Mouse (Mus musculus): ENCODE measurements around the gene Mycbp.

Mycbp gene

DNA sequence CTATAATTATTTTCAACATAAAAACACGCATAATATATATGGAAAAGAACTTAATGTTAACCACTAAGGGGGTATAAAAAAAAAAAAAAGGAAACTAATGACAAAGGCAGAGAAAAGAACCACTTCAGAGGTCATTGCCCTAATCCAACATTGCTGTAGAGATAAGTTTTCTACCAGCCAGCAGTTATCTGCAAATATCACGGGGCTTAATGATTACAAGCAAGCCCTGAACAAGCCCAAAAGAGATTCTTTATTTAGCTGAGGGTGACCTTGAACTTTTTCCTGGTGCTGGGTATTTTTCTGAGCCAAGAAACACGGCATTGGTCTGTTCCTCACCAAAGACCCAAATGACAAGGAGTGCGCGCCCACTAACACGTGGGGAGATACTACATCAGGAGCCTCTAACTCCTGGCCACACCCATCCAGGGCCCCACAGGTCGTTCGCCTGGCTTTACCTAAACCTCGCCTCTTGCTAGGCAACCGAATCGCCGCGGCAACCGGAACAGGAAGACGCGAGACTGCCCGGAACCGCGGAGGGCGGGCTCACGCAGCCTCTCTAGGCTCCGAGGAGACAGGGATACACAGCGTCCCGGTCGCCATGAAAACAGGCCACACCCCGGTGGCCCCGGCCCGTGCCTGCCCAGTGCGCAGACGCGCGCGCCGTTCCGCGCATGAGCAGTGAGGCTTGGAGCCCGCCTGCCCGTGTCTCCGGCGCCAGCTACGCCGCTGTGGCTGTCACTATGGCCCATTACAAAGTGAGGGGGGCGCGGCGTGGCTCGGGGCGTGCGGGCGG, at the start of gene Mycbp:
Gene Mycbp (plus strand): TSS at position 500 of the 793 bp plus-strand sequence.
- peak; percentile 99 for DNase-seq (ENCODE audit: low spot score)

DNA sequence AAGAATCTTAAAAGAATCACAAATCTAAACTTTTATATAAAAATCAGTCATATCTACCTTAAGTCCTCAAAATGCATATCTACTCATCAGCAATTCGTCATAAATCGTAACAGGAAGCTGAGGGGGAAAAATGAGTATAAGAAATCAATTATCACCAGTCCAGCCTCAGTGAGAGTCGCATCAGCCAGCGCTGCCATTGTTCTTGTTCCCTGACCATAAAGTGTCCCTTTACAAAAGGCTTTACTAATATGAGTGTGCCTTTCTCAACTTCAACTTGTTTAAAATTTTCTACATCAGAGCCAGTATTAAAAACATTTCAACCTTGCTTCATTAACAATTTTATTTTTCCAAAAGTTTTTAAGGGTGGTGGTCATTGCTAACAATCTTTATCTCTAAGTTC, 47.7 kb upstream of the Mycbp start:
- DNase-seq (ENCODE audit: low spot score) = no peak

DNA sequence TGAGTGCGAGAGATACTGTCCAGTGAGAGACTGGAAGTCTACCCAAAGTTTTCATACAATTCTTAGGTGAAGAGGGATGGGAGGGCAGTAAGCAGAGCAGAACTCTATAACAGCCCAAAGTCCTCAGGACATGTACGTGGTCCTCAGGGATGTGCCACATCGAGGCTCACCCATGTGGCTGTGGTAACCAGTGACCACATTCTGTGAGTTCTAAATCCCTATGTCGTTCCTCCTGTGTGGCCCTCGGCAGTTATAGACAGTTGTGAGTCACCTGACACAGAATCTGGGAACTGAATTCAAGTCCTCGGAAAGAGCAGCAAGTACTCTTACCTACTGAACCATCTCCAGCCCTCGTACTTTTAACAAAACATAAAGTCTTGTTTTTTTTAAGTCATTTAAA, 46.5 kb upstream of the Mycbp start:
- no peak for DNase-seq (ENCODE audit: low spot score)

DNA sequence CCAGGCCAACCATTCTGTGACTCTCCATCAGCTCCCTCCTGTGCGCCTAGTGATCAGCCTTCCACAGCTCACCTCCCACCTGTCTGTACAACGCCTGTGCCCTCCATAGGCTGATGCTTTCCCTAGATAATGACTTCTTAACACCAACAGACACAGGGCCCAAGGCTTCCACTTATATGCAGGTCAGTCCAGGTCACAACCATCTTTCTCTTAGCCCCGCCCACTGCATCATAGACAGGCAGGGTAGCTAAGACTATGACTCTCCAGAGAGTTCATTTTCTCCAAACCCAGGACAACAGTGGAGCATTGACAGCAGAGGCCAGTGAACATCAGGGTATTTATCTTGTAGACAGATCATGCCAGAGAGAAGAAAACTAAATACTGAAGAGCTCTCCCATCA, 45.3 kb upstream of the Mycbp start, which contains the start of gene 4933427I04Rik:
Gene 4933427I04Rik (plus strand): TSS at position 301 of the 400 bp plus-strand sequence.
- no peak for DNase-seq (ENCODE audit: low spot score)

DNA sequence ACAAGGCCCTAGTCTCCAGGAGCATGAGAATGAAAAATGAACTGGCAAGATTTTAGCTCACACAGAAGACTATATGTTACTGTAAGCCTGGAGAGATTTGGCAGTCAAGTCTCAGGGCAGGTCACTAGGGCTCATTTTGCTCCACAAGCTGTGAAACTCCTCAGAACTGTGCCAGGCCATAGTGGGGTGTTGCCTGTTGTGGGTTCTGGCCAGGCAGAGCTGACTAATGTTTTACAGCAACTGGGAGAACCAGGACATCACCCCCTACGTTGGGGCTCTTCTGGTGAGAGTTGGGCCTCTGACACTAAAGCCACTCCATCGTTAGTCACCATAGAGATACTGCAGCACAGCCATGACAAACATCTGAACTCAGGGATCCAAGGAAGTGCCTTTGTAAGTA, 44.8 kb upstream of the Mycbp start:
- DNase-seq (ENCODE audit: low spot score) = no peak

DNA sequence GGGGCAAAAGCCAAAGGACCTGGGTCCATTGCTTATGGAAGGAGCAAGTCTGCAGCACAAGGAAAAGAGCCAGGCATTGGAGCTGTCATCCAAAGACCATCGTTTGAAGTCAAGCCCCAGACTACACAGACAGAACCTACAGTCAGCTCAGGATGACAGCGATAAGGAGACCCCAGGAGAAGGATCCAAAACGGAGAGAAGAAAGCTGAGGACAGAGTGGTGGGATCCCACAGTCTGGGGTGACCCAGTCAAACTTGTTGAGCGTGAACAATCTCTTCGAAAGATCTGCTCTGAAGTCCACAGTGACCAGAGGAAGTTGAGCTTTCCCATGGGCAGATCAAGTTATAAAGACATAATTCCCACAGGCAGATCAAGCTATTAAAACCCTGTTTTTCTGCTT, 44.0 kb upstream of the Mycbp start:
- no peak for DNase-seq (ENCODE audit: low spot score)

DNA sequence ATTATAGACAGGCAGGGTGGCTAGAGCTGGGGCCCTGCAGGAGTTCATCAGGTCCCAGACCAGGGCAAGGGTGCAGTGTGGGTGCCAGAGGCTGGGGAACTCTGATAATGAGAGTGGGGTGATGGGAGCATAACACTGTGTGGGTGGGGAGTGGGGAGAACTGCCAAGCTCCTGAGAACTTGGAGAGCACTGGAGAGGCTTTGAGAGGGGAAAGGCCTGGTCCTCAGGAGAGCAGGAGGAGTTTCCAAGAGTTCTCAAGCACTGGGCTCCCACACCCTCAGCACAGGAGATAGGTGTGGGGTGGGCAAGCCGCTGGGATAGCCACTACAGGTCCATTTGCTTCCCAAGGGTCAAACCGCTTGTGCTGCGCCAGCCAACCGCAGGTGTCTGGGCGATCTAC, 10.9 kb upstream of the Mycbp start:
- DNase-seq (ENCODE audit: low spot score) = no peak

DNA sequence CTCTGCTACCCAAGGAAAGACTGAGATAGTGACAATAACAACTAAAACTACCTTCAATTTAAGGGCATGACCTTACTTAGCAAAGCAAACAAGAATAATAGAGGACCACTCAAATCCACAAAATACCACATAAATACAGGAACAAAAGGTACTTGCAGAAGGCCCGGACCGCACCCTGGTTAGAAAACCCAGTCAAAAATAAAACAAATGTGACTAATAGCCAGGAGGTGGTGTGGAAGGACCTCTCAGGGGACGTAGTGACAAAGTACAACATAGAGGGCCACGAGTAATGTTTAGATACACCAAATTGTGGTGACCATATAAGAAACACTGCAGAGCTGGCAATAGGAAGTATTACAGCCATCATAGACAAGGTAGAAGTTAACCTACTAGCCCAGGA, 10.3 kb upstream of the Mycbp start:
- no peak for DNase-seq (ENCODE audit: low spot score)

DNA sequence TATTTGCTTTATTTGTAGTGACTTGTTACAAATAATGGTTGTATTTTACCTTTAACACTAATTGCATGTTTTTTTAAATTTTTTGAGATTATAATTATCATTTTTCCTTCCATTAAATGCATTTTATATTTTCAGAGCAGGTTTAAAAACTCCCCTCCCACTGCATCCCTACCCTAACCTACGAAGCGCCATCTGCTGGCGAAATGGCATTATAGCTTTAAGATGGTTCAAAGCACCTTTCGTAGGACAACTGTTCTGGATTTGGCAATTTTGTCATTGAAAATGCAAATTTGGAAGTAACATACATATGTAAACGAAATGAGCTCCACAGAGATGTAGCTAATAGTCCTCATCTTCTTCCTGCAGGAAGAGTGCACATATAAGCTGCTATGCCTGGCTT, 5.9 kb upstream of the Mycbp start:
- no peak for DNase-seq (ENCODE audit: low spot score)

DNA sequence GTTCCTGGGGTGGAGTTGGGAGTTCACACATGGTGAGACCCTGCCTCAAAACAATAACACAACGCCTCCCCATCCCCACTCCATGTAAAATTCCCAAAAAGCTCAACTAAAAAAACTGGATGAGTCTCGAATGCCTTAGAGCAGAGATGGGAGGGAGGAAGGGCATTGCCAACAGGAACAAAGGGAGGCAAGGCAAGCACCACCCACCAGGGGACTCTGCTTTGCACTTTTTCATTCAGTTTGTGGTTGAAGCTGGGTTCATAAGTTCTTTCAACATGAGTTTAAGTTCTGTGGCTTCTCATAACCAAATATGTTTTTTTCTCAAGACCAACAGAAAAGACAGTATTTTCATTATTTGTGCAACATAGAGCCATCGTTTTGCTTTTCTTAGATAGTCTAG, 1.2 kb upstream of the Mycbp start:
- DNase-seq (ENCODE audit: low spot score) = no peak

DNA sequence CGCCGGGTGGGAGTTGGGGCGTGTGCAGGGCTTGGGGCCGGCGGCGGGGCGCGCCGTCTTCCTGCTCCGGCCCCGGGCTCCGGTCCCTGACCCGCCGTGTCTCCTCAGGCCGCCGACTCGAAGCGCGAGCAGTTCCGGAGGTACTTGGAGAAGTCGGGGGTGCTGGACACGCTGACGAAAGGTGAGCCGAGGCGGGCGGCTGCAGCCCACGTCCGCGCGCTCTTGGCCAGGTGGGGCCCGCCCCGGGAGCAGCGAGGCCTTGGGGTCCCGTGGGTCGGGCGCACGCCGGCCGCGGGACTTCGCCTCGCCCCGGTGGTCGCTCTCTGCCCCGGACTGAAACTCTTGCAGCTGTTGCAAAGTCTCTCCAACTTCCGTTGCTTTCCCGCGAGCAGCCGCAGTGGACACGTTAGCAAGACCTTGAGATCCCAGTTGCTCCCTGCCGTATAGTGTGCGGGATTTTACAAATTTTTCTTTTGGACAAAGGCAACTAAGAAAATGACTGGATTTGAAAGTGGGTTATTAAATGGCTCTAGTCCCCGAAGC, 565 bp downstream of the Mycbp start:
- no peak for DNase-seq (ENCODE audit: low spot score)

DNA sequence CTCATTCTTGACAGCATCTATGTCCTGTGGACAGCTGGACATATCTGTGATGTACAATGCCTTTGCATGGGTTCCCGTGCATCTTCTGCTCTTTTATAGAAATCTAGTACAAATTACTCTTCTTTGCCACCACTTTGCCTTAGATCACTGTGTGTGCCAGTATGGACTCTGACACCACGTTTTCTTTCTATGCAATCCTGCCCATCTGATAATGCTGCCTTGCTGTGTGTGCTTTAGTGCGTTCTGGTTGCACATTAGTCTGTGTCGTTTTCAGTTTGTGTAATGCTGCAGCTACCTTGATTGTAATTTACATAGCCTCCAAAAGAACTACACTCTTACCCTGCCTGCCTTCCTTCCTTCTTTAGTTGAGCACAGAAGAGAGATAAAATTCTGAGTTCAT, 6.9 kb downstream of the Mycbp start:
- DNase-seq (ENCODE audit: low spot score) = no peak

DNA sequence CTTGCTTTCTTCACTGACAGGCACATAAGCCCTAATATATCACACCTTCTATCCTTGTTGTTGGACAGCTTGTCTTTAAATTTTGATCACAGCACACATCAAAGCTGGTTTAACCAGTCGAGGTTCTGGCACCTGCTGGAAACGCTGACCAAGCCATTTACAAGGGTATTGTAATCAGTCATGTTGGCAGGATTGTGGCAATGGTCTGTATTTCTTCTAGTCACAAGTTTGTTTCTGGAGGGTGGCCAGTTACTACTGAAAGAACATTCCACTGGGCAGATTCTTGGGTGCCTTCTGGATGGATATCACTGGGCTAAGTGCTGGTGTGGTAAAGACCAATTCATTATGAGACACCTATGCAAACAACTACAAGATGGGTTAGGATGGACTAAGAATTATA, 7.8 kb downstream of the Mycbp start:
- no peak for DNase-seq (ENCODE audit: low spot score)

DNA sequence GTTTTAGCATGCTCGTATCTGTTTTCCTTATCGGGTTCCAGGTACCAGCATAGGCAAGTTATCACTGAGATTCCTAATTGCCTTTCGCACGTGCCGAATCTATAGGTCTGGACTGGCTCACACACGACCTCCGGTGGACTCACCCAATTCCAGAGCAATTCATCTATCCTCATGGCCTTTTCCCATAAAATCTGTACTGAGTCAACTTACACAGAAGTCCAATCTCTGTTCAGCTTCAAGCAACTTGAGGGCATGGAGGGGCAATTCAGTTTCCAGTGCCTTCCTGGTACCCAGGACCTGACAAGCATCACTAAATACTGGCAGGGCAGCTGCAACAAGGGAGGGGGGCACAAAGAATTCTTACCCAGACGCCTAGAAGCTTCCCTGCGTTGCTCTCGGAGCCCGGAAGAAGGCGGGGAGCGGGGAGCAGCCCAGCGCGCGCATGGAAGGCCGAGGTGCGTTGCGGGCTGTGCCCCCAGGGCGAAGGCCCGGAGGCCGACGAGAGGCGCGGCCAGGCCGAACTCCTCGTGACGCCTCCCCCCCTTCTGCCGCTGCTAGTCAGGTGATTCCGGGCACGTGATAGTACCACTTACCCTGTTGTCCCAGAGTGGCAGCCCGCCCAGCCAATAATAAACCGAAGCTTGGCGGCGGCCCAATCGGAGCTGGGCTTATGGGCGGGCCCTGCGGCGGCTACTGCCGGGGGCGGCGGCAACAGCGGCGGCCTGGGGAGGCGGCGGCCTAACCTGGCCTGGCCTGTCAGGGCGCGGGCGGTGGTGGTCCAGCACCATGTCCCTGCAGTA, 12.3 kb downstream of the Mycbp start, which contains the start of gene Rragc:
Gene Rragc (plus strand): TSS at position 699 of the 800 bp plus-strand sequence.
- DNase-seq (ENCODE audit: low spot score) = peak; percentile 99

DNA sequence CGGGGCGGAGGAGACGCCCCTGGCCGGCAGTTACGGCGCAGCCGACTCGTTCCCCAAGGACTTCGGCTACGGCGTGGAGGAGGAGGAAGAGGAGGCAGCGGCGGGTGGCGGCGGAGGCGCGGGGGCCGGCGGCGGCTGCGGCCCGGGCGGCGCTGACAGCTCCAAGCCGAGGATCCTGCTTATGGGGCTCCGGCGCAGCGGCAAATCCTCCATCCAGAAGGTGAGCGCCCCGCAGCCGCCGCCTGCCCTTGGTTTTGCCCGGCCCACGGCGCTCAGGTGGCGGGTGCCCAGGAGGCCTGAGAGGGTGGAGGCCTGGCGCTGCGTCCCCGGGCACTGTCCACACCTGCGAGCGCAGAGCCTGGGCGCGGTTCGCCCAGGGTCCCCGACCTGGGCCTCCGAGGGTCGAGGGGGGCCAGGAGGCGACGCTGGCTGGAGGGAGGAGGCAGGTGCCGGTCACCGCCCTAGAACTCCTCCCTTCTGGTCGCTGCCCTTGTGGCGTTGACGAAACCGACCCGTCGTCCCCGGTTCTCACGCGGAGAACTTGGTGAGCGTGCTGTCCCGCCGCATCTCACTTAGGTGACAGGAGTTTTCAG, 13.0 kb downstream of the Mycbp start, which contains the start of gene 4930535I16Rik:
Gene 4930535I16Rik (minus strand): TSS at position 475 of the 593 bp plus-strand sequence.
- peak; percentile 28 for DNase-seq (ENCODE audit: low spot score)

DNA sequence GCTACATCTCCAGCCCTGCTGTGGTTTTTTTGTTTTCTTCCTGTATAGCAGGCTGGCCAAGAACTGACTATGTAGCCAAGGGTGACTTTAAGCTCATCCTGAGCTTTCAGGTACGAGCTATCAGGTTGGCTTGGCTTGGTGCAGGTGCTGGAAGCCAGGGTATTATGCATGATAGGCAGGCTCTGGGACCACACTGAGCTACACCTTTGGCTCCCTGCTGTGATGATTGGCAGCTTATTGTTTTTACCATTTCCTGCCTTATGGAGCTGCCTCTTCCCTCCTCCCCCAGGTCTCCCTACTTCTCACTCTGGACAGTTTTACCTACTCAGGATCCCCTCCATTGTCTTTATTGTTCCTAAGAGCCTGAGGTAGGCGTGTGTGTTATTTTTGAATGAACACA, 14.2 kb downstream of the Mycbp start:
- DNase-seq (ENCODE audit: low spot score) = no peak

DNA sequence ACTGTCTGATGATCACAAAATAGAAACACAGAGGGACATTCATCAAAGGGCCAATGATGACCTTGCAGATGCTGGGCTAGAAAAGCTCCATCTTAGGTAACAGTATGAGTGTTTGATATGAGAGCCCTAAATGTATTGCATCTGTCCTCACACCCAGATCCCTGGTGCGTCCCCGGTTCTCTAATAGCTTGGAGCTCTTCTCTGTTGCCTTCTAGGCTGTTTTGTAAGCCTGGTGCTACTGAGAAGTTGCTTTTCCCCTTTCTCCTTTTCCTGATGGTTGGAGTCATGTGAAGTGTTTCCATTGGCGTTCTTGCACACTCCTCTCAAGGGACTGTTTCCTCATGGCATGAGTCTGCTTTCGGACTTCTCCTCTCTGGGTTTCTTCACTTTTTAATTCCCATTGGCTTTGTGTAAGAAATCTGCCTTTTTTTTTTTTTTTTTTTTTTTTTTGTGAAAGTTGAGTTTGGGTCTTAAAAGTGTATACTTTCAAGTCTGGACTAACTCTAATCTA, 16.5 kb downstream of the Mycbp start:
- DNase-seq (ENCODE audit: low spot score) = no peak

DNA sequence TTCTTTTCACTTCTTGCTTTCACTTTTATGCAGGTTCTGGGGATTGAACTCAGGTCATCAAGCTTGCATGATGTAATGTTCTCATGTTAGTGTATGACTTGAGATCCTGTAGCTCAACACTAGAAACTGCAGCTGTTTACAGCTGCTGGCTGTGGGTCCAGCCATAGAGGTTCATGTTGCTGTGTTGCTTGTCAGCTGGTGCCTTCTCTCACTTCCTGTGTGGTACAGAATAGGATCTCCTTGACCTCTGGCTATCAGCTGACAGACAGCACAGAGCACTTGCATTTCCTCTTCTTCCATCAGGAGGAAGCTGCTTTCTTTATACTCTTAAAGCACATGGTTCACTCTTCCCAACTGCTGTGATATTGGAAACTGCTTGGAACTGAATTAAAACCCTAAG, 23.3 kb downstream of the Mycbp start:
- no peak for DNase-seq (ENCODE audit: low spot score)

DNA sequence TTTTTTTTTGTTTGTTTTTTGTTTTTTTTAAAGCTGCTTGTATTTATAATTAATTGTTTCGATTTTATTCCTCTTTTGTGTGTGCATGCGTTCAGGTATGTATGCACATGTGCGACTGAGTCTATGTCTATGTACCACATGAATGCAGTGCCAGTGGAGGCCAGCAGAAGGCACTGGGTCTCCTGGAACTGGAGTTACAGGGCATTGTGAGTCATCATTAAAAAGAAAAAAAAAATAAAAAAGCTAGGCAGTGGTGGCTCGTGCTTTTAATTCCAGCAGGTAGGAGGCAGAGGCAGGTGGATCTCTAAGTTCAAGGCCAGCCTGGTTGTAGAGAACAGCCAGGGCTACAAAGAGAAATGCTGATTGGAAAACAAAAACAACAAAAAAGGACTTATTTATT, 25.4 kb downstream of the Mycbp start:
- DNase-seq (ENCODE audit: low spot score) = no peak

DNA sequence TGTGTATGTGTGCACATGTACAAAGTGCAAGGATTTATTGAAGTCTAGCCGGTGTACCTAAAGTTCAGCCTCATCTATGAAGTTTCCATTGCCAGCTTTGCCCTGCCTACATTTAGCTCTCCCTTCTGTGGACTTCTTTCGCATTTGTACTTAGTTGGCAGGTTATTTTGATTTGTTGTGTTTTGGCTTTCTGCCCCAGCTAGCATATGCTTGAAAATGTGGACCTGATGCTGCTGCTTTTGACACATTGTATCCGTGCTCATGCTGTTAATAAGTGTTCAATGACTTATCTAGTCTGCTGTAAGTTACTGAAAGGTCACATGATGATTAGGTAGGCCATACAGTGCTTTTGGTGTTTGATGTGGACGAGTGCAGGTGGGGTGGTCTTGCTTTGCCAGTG, 29.7 kb downstream of the Mycbp start:
- DNase-seq (ENCODE audit: low spot score) = no peak

DNA sequence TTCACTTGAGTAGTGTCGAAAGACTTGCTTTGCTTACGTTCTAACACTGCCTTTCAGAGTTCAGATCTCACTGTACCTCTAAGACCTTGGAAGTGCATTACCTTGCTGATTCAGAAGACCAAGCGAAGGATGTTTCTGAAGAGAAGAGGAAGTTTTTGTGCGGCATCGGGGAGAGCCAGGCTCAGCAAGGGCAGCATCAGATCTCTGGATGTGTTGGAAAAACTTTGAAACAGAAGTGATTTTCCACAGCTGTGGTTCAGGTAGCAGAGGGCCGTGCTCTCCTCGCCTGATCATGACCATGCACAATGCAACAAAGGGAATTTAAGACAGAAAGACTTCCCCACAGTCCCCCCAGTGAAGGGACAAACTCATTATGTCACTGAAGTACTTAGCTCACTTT, 31.4 kb downstream of the Mycbp start:
- no peak for DNase-seq (ENCODE audit: low spot score)

DNA sequence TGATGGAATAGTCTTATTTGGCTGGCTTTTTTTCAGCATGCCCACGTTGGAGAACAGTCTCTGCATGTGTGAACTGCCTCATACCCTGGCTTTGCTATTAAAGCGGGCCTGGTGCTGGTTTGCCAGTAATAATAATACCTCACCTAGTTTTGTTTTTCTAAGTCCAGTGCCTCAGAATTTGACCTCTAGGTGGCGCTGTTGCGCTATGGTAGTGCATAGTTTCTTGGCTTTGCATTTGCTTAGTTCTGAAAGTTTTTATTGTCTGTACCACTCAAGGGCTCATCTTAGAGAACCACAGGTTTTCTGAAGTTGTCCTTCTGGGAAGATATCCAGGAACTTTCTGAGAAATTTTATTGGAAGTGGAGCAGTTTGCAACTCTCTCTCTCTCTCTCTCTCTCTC, 35.2 kb downstream of the Mycbp start:
- DNase-seq (ENCODE audit: low spot score) = peak; percentile 38

All from spleen, adult 12 weeks (tissue).